Mouse (Mus musculus): ENCODE measurements at regions not wholly inside any gene's neighbourhood (a gene's known extent, or its start where the extent isn't known, plus 50 kb on each side); places are given as distances from the start of the nearest gene placed in this dataset. TPM values are rescaled to one million over a fixed set of nuclear protein-coding genes. Genes with fewer than 3 reads are reported as not detected.

GRCm38 (mm10) chr8:128302322-128302721 lies 56.1 kb upstream of the Nrp1 start:
- no peak overlapping the region for H3K9ac ChIP-seq (ENCODE audit: low read length)
- 85% methylated on average over 2 of the region's 2 CpGs for WGBS
- no peak for ATAC-seq (replicated peaks; ENCODE audit: extremely low read depth, insufficient read depth, low FRiP score)
- H3K4me1 ChIP-seq (ENCODE audit: control insufficient read depth, insufficient read depth, low read length), result peaks cover 7% of the 10 kb centered on the region
- no peaks in the 10 kb centered on the region for H3K36me3 ChIP-seq (ENCODE audit: control insufficient read depth, insufficient read depth)
- no peaks in the 10 kb centered on the region for H3K27me3 ChIP-seq (ENCODE audit: control insufficient read depth, insufficient read depth, low read length)
- H3K4me2 ChIP-seq (ENCODE audit: low read depth, low read length), result no peak overlapping the region
- no peaks in the 10 kb centered on the region for H3K9me3 ChIP-seq (replicated peaks; ENCODE audit: control insufficient read depth, low read length)
- H3K27ac ChIP-seq (ENCODE audit: low read length), result no peak overlapping the region
- H3K4me3 ChIP-seq (ENCODE audit: low read length), result no peak overlapping the region

Small RNA genes in the stretch of these regions (microRNA-seq; reads per million reads assigned to microRNA genes)
- not detected for gene Mir21c

Data from heart, embryonic 16.5 days (tissue).